Mouse (Mus musculus): ENCODE results near the gene Best3.

Gene Best3

DNA sequence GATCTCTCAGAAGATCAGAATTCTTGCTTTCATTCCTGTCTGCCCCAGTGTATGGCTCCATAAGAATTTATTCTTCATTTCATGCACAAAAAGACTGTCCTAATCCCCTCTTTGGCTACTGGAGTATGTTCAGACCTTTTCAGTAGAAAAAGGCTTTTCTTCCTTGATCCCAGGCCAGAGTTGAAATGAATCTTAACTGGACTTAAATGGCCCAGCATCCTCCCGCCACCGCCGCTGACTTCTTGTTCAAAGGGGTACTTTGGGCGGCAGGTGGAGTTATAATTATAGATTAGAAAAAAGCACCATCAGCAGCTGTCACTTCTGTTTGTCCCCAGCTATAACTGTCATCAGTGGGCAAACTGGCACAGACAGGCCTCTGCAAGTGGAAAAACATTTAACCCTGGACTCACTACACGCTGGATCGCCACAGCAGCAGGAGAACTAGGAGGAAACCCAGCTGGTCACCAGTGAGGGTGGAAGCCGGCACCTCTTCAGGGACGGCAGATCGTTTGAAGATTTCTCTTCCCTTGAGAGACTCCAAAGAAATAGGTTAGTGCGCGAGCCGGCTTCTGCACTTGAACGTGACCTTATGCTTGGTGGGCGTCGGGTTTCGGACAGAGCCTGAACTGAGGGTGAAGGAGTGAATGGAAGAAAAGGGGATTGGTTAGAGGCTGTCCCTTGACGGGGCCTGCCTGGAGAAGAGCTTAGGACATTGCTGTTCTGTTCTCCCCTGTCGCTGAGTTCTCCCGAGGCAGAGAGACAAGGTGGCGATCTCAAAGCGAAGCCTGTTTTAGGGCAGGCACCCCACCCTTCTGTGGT is at the start of gene Best3:
Best3 (plus strand) TSS at position 51 of the 819 bp plus-strand sequence.
- DNase-seq: no peak

DNA sequence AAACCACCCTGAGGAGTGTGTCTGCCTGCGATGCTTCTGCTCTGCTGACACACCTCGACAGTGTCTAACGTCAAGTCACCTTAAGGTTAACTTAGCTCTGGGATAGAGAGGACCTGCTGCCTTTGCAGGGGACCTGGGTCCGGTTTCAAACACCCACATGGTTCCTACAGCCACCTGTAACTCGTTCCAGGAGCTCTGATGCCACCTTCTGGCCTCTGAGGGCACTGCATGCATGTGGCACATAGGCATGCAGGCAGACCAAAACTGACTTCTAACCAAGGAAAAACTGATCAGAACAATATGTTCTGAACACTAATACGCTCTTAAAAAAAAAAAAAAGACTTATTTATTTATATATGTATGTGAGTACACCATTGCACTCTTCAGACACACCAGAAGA is 43.1 kb upstream of the Best3 start:
- DNase-seq: peak; percentile 39

DNA sequence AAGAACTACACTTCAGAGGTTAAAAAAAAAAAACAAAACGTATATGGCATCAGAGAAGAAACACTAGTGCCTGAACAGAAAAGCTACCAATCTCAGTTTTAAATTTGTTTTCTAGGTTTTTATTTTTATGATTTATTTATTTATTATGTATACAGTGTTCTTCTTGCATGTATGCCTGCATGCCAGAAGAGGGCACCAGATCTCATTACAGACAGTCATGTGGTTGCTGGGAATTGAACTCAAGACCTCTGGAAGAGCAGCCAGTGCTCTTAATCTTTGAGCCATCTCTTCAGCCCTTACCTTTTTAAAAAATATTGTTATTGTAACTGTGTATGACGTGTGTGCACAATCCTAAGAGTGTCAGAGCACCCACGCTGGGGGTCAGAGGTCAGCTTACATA is 42.0 kb upstream of the Best3 start:
- DNase-seq: no peak

DNA sequence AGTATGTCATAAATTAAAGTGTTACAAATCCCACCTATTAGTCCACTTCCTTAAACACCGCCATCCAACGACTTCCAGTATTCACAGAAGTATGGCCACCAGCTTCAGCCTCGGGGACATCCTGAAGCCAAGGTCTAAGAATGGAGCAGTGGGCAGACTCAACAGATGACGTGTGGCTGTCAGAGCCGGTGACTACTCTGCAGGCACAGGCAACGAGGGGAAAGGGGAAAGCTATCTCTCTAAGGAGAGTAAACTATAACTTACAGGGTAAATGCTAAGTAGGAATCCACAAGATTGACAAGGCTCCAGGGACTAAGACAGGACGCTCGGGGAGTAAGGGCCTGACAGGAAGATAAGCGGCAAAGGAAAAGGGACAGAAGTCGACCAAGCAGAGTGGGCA is 41.2 kb upstream of the Best3 start:
- DNase-seq: no peak

DNA sequence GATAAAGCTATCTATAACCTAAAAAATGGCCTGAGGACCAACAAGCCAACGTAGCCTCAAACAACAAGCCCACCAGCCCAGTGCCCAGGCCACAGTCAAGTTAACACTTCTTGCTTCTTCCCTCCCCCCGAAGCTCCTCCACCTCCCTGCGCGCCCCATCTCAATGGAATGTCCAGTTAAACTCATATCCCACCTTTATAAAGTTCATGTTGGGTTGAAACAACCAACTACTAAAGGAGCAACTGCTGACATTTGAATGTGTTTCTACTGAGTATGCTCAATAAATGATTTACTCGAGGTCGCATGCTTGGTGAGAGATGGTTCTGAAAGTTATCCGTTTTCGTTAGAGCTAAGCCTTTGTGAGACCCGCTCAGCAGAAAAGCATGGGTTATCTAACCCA is 37.7 kb upstream of the Best3 start:
- no peak for DNase-seq

DNA sequence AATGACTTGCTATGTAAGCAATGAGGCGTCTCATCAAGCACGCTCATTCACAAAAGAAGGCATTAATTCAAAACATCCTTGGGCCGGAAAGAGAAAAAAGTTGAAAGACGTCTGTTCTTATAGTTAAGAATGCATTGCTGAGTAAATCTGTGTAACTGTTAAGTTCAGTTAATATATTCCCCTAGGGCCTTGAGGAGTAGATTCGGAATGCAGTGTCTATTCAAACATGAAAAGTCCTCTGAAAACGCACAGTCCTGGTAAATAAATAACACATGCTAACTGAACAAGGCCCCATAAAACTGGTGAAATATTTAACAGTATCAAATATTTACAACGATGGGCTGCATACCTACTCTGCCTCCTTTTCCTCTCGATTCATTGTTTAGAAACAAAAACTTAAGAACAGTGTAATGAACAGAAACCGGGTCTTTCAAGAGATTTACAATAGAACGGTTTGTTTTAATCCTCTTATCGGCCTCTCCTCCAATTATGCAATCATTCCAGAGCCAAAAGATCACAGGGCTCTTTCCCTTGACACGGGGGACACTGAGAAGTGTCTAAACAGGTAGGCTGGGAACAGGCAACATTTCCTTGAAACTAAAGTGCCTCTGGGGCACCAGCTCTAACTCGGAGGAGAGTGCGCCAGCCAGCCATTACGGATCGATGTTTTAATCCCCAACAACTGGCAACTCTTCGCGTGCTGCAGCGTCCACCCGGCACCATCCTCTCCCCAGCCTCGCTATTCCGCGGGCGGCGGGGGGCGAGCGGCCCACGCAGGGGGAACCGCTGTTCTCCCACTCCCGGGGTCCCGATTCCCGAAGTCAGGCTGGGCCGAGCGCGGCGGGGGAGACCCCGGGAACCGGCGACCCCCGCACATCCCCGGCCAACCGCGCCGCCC is 36.8 kb upstream of the Best3 start:
- DNase-seq: peak; percentile 47

DNA sequence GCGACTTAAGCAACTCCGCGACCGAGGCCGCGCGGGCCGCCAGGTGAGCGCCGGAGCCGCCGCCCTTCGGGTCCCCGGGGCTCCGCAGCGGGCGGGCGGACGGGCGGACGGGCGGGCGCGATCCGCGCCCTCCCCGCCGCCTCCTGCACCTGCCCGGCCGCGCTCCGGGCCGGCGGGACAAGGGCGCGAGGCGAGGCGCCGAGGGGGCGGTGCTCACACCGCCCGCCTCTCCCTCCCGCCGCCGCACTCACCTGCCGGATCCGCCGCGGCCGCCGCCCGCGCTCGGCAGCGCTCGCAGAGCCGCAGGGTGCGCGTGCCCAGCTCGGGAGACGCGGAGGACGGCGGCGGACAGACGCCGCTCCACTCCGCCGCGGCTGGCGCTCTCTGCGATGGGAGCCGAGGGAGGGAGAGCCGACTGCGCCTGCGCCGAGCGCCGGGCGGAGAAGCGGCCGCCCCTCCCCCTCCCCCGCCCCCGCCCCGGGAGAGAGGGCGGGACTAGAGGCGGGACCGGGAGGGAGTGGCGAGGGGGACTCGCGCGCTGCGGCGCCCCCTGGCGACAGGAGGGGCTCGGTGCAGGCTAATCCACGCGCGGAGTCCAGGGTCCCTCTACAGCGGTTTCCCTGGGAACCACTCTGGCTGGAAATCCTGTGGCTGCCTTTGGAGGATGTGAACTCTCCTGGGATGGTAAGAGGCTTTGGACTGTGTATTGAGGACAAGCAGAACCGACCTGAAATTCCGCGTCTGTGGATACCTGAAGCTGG is 35.9 kb upstream of the Best3 start, which contains the start of gene Rab3ip:
Rab3ip (minus strand) TSS at position 761 of the 761 bp plus-strand sequence.
- peak; percentile 92 for DNase-seq

DNA sequence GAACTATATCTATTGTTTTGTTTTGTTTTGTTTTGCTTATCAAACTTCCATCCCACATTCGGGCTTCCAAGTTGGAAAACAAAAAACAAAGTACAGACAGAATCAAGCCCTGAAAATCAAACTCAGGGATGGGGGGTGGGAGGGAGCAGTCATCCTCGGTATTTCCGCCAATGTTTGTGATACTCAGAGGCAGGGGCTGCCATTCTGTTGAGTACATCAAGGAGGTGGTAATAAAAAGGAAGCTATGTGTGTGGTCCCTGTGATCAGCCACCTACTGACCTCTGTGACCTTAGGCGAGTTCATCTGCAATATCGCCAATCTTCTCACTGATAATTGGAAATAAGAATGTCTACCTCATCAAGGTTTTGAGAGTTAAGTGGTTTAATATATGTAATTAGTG is 35.2 kb upstream of the Best3 start:
- no peak for DNase-seq

DNA sequence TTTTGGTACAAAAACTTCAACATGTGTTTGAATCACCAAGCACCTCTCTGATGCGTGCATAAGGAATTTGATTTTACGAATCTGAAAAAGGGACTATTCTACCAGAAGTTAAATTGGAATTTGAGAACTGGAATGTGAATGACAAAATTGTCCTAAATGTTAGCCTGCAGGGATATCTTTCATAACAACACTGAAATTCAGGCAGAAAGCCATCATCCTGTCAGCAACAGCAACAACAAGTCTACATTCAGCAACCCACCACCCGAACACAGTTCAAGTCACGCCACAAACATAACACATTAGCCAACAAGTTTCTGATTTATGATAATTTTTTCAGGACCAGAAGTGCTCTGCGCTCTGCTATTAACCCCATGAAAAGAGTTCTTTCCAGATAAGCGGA is 30.9 kb upstream of the Best3 start:
- DNase-seq: no peak

DNA sequence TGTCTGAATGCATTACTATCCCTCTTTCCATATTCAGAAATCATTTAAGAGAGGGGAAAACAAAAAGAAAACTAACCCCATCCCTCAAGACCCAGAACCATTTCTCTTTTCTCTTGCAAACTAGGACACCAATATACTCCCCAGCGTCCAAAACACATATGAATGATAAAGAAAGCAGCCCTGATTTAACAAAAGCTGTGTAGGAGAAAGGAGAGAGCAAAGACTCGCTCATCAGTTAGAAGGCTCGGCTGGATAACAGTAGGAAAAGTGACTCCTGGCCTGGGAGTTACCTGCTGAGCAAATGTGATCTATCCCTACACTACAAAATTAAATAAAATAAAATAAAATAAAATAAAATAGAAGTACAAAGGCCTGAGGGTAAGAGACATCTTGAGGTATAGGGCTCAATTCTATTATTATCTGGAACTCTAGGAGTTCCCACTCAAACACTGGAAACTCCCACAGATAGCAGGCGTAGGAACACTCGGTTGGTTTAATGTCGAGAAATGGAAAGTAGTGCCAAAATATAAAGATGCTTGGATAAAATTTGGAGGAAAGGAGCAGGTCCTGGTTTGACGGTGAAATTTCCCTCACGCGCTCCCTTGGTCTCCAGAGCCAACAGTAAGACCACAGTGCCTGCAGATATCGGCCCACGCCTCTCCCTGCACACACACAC is 29.5 kb upstream of the Best3 start:
- DNase-seq: no peak

DNA sequence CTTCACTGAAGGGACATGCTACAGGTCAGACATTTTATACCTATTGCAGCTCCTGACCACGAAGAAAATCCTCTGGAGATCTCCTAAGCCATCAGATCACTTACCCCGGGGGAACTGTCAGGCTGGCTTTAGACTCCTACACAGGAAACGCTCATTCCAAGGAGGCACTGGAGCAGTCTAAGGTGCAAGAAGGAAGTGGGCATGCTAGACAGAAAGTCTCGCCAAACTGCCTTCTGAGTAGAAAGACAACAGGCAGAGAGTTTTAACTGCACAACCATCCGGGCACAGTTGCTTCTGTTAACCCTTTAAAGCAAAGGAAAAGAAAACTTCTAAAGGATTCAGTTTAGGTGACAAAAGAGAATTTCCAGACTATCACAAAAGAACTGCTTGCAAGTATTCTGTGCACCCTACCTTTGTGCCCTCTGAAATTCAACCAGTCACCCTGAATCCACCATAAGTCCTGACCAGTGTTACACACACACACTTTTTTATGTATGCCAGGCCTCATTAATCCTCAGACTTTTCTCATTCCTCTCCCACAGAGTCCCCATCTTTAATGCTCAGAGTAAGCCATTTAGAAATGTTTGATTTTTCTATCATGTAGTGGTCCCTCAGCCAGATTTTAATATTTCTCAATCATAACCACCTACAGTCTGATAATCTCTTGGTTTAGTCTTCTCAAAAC is 28.1 kb upstream of the Best3 start:
- DNase-seq: no peak

DNA sequence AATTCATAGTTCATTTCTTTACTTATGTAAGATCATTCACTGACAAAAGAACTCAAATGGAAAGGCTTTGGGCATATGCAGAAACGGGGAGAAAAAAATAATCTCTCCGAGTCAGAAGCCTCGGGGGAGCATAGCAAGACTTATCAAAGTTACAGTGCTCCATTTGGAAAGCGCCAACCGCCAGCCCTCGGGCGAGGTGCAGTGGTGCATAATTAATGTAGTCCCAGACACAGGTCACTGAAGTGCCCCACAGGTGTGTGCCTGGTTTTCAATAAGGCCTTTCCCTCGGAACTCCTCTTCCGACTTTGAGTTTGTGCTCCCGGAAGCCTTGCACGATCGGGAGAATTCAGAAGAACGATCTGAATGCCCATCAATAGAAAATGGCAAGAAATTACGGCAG is 24.0 kb upstream of the Best3 start:
- no peak for DNase-seq

DNA sequence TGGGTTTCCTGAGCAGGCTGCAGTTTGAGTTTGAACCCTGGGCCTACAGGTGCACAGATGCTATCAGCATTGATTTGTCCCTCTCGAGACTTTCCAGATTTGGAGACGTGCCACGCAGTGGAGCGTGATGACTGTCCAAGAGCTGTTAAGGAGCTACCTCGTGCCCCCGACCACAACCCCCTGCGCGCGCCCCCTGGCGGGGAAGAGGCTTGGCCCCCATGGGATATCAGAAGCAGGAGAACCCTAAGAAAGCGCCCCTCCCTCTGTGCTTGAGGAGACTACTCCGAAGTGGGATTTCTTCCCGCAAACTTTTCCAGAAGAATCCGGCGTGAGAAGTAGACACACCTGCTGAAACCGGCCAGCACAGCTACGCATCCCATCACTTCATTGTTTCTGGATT is 23.3 kb upstream of the Best3 start:
- peak; percentile 43 for DNase-seq

DNA sequence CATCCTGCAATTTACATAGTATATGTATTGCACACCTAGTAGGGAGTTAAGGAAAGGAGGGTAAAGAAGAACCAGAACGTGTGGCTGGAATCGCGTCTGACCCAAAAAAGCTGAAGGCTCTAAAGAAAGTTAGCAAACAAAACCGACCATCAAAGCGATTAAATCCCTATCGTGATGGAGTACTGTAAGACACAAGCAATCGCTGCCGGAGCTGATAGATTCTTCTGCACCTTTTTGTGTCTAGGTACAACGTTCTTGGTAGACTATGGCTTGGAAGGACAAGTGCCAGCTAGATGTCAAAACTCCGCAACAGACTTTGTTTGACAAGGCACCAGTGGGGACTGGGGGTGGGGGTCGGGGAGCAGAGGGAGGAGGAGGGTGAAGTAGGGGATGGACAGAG is 22.0 kb upstream of the Best3 start:
- no peak for DNase-seq

DNA sequence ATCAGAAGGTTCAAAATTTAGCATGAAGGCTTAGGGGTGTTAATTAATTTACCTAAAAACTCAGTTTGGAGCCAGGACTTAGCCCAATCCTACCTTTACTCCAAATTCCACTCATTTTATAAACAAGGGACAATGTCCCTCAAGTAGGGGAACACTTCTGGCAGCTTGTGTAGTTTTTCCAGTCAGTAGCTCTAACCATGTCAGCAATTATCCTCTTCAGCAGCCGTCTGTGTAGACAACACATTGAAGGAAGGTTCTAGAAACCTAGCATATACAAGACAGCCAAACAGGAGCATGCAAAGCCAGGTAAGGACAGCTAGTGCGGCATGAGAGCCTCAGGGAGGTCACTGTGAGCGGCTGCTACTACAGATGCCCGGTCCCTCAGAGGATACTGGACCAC is 21.5 kb upstream of the Best3 start:
- no peak for DNase-seq

DNA sequence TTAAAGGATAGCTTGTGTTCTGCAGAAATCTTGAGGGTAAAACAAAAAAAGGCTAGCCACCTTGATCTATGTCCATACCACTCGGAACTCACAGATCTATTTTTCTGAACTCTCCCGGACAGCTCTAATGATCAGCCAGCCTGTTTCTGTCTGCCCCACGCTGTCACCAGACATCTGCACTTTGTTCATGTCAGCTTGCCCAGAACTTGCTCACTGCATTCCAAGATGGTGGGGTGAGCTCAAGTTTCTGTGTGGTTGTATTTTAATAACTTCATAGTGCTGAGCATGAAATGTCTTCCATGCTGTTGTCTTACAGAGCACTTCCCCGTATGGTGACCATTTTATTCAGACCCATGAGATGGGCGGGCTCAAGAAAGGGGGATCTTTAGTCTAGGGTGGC is 20.8 kb upstream of the Best3 start:
- no peak for DNase-seq

DNA sequence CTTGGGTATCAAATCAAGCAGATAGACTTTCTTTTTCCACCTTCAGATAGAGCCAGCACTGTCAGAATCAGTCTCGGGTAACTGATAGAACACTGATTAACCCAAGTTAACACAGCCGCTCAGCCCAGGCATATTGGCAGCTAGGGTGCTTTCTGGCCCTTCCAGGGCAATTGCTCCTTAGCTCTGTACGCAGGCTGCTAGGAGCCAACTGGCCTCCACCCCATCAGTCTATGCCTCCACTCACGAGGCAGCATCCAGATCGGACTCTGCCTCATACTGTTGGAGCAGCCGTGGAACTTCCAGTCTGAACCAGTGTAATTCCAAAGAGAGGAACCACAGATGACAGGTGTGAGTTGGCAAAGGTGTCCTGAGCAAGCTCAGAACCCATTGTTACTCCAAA is 20.0 kb upstream of the Best3 start:
- DNase-seq: no peak

DNA sequence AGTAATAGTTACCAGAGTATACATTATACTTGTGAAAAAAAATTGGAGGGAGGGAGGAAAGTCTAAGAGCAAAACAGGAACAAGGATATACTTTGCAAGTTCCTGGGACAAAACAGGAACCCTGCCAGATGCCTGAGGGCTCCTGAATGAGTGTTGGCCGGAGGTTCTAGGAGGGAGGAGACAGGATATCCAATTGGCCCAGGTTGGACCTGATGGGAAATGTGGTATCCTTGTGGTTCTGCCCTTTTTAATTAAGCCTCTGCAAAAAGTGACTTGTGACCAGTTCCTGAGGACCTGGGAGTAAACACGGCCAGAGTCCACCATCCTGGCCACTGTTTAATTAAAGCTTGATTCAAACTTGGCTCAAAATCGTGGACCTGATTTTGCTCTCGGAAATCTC is 17.4 kb upstream of the Best3 start:
- no peak for DNase-seq

DNA sequence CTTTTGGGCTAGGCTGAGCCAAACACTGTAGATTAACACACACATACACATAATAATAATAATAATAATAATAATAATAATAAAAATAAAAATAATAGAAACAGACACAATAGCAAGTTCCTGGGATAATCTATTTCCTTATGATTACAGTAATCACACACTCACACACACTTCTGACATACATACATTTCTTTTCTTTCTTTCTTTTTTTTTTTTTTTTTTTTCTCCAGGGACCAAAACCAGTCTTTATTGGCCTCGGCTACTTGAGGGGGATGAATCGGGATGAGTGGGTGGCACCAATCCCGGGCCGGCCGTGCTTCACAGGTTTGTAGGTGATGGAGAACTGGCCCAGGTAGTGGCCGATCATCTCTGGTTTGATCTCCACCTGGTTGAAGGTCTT is 13.6 kb upstream of the Best3 start, which contains the start of gene Gm10271:
Gm10271 (minus strand) TSS at position 101 of the 400 bp plus-strand sequence.
- DNase-seq: no peak

DNA sequence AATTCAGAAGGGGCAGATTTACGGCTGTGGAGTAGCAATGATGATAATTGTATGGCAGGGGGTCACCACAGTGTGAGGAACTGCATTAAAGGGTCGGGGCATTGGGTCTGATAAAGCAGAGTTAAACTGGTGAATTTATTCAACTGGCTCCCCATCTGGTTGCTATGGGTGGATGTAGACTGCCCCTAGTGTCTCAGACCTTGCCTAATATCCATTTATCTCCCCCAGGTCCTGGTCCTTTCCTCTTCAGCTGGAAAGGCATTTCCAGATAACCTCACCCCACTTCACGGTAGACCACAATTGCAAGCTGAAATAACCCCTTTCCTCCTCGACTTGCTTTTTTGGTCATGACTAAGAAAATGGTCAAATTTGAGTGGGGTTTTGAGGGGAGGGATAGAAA is 8.7 kb upstream of the Best3 start:
- no peak for DNase-seq

DNA sequence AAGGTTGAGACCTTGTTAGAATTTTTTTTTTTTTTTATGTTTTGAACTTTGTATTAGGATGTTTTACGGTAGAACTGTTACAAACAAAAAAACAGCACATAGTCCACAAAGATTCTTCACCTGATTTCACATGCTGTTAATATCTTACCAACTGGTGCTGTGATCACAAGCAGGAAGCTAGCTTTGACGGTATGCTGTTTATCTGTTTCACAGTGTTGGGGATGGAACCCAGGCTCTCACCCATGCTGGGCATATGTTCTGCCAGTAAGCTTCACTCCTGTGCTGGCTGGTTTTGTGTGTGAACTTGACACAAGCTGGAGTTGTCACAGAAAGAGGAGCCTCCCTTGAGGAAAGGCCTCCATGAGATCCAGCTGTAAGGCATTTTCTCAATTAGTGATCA is 8.3 kb upstream of the Best3 start:
- DNase-seq: no peak

DNA sequence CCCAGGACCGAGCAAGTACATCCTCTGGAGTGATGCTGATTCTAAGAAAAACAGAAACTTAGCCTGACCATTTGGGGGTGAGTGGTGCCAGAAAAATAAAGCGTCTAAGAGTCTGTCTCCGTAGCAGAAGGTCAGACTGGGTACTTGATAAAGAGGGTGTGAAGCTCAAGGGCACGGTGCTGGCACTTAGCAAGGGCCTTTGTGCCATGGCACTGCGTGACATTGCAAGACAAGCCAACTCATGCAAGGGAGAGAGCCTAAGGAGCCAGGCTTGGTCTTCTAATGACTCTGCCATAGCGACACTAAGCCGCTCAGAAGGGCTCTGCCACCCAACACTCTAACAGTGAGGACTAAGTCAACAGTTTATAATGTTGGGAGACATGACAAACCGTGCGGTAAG is 7.3 kb upstream of the Best3 start:
- no peak for DNase-seq

Measured in thymus, postnatal 25 days (tissue).